Mouse (Mus musculus): ENCODE measurements at regions not wholly inside any gene's neighbourhood (a gene's known extent, or its start where the extent isn't known, plus 50 kb on each side); places are given as distances from the start of the nearest gene placed in this dataset.

DNA sequence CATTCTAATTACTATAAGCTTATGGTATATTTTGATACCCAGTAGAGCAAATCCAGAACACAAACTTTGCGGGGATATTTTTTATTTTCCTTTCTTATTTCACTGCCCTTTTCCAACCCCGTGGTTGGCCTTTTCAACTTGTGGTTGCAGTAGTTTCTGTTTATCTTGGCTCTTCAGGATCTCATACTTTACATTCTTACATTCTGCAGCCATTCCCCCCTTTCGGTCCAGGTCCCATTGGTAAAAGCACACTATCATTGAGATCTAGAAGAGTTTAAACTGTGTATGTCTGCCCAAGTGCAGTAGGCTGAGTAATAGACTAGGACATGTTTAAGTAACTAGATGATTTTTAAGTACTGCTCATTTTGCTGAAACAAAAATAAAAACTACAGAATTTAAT is 279.1 kb downstream of the Sim1 start:
- Histone ChIP-seq H3K4me1 (ENCODE audit: insufficient read depth) (no peaks in the 10 kb centered on the region), H3K9ac (replicated peaks) (no peak overlapping the region), H3K27me3 (ENCODE audit: insufficient read depth, low read length) (no peaks in the 10 kb centered on the region), H3K4me2 (ENCODE audit: low read depth, low read length) (no peak overlapping the region), H3K27ac (ENCODE audit: low read depth) (no peak overlapping the region), H3K9me3 (ENCODE audit: low read length) (no peaks in the 10 kb centered on the region), H3K4me3 (ENCODE audit: low read depth, low read length) (no peak overlapping the region), H3K36me3 (replicated peaks; ENCODE audit: insufficient read depth, low read length) (no peaks in the 10 kb centered on the region)
- 70% methylated on average over 3 of the region's 3 CpGs for WGBS (ENCODE audit: insufficient replicate concordance)
- ATAC-seq (no peak), DNase-seq (no peak)
- TF ChIP-seq EP300 (IDR thresholded peaks at IDR 0.05; ENCODE audit: low read depth) = no peak
- TF ChIP-seq CTCF (IDR thresholded peaks at IDR 0.05; ENCODE audit: low read depth) = no peak

- Histone ChIP-seq H3K4me2 (ENCODE audit: low read depth, low read length) (no peak overlapping the region), H3K27ac (ENCODE audit: low read depth) (no peak overlapping the region), H3K9me3 (ENCODE audit: low read length) (no peaks in the 10 kb centered on the region), H3K4me3 (ENCODE audit: low read depth, low read length) (no peak overlapping the region), H3K9ac (replicated peaks) (no peak overlapping the region), H3K36me3 (replicated peaks; ENCODE audit: insufficient read depth, low read length) (no peaks in the 10 kb centered on the region), H3K4me1 (ENCODE audit: insufficient read depth) (no peaks in the 10 kb centered on the region), H3K27me3 (ENCODE audit: insufficient read depth, low read length) (no peaks in the 10 kb centered on the region)
- 82% methylated on average over 3 of the region's 3 CpGs for WGBS (ENCODE audit: insufficient replicate concordance)
- TF ChIP-seq CTCF (IDR thresholded peaks at IDR 0.05; ENCODE audit: low read depth) = no peak
- TF ChIP-seq EP300 (IDR thresholded peaks at IDR 0.05; ENCODE audit: low read depth) = no peak
- ATAC-seq = no peak
- no peak for DNase-seq
These were observed 281.5 kb downstream of the Sim1 start for GRCm38 (mm10) chr10:51175993-51176577.

- no peaks in the 10 kb centered on the region for H3K9me3 ChIP-seq (ENCODE audit: low read length)
- no peak overlapping the region for H3K4me3 ChIP-seq (ENCODE audit: low read depth, low read length)
- H3K4me2 ChIP-seq (ENCODE audit: low read depth, low read length) = no peak overlapping the region
- TF ChIP-seq EP300 (IDR thresholded peaks at IDR 0.05; ENCODE audit: low read depth) (no peak), CTCF (IDR thresholded peaks at IDR 0.05; ENCODE audit: low read depth) (no peak)
- H3K36me3 ChIP-seq (replicated peaks; ENCODE audit: insufficient read depth, low read length) = no peaks in the 10 kb centered on the region
- 71% methylated on average over 3 of the region's 3 CpGs for WGBS (ENCODE audit: insufficient replicate concordance)
- H3K27ac ChIP-seq (ENCODE audit: low read depth) = no peak overlapping the region
- ATAC-seq (no peak), DNase-seq (no peak)
- H3K9ac ChIP-seq (replicated peaks) = no peak overlapping the region
- no peaks in the 10 kb centered on the region for H3K27me3 ChIP-seq (ENCODE audit: insufficient read depth, low read length)
- no peaks in the 10 kb centered on the region for H3K4me1 ChIP-seq (ENCODE audit: insufficient read depth)
These were observed 282.1 kb downstream of the Sim1 start for GRCm38 (mm10) chr10:51176692-51177091.

DNA sequence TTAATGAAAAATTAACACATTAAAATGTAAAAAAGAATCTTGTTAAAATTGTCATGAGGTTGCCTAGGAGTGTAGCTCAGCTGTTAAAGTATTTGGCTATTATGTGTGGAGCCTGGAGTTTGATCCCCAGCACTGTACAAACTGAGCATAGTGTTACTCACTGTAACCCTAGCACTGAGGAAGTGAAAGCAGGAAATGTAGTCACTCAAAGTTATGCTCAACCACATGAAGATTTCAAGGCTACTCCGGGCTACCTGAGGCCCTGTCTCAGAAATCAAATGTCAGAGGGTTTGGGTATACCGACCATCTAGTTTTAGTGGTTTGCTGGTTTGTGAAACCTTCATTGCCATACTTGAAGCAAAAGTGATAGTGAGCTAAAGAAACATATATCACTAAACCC is 287.2 kb downstream of the Sim1 start:
- Histone ChIP-seq H3K27ac (ENCODE audit: low read depth) (no peak overlapping the region), H3K4me1 (ENCODE audit: insufficient read depth) (no peaks in the 10 kb centered on the region), H3K4me2 (ENCODE audit: low read depth, low read length) (no peak overlapping the region), H3K4me3 (ENCODE audit: low read depth, low read length) (no peak overlapping the region), H3K36me3 (replicated peaks; ENCODE audit: insufficient read depth, low read length) (no peaks in the 10 kb centered on the region), H3K27me3 (ENCODE audit: insufficient read depth, low read length) (no peaks in the 10 kb centered on the region), H3K9ac (replicated peaks) (no peak overlapping the region), H3K9me3 (ENCODE audit: low read length) (no peaks in the 10 kb centered on the region)
- DNase-seq (no peak), ATAC-seq (no peak)
- 51% methylated on average over 2 of the region's 2 CpGs for WGBS (ENCODE audit: insufficient replicate concordance)
- no peak for TF ChIP-seq CTCF (IDR thresholded peaks at IDR 0.05; ENCODE audit: low read depth)
- TF ChIP-seq EP300 (IDR thresholded peaks at IDR 0.05; ENCODE audit: low read depth) = no peak

GRCm38 (mm10) chr10:51191407-51192059 is 288.9 kb upstream of the Gm49339 start:
- ATAC-seq (no peak), DNase-seq (no peak)
- 58% methylated on average over 5 of the region's 5 CpGs for WGBS (ENCODE audit: insufficient replicate concordance)
- no peaks in the 10 kb centered on the region for H3K4me1 ChIP-seq (ENCODE audit: insufficient read depth)
- H3K4me2 ChIP-seq (ENCODE audit: low read depth, low read length) = no peak overlapping the region
- H3K36me3 ChIP-seq (replicated peaks; ENCODE audit: insufficient read depth, low read length) = no peaks in the 10 kb centered on the region
- no peak overlapping the region for H3K27ac ChIP-seq (ENCODE audit: low read depth)
- no peak for TF ChIP-seq EP300 (IDR thresholded peaks at IDR 0.05; ENCODE audit: low read depth)
- TF ChIP-seq CTCF (IDR thresholded peaks at IDR 0.05; ENCODE audit: low read depth) = no peak
- no peak overlapping the region for H3K9ac ChIP-seq (replicated peaks)
- no peak overlapping the region for H3K4me3 ChIP-seq (ENCODE audit: low read depth, low read length)
- no peaks in the 10 kb centered on the region for H3K9me3 ChIP-seq (ENCODE audit: low read length)
- H3K27me3 ChIP-seq (ENCODE audit: insufficient read depth, low read length) = no peaks in the 10 kb centered on the region

DNA sequence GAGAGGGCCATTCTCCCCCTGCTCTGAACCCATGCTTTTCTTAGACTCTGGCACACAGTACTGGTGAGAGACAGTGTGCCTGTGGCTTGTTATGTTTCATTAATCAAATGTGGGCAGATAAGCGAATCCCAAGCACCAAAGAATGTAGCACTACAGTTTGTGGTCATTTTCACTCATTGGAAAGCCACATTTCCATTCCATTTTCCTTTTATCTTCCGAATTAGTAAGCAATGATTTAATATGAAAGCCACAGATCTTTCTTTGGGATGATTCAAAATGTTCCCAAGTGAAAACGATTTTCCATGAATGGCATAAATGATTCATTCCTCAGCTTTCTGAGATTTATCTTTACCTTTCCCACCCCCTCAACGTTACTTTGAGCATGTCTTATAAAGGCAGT is 260.9 kb upstream of the Gm49339 start:
- H3K9ac ChIP-seq (replicated peaks) = no peak overlapping the region
- no peak overlapping the region for H3K4me2 ChIP-seq (ENCODE audit: low read depth, low read length)
- ATAC-seq (no peak), DNase-seq (no peak)
- no peaks in the 10 kb centered on the region for H3K9me3 ChIP-seq (ENCODE audit: low read length)
- no peak overlapping the region for H3K4me3 ChIP-seq (ENCODE audit: low read depth, low read length)
- WGBS (ENCODE audit: insufficient replicate concordance) = 58% methylated on average over 4 of the region's 4 CpGs
- no peak for TF ChIP-seq CTCF (IDR thresholded peaks at IDR 0.05; ENCODE audit: low read depth)
- no peak for TF ChIP-seq EP300 (IDR thresholded peaks at IDR 0.05; ENCODE audit: low read depth)
- no peak overlapping the region for H3K27ac ChIP-seq (ENCODE audit: low read depth)
- H3K36me3 ChIP-seq (replicated peaks; ENCODE audit: insufficient read depth, low read length) = no peaks in the 10 kb centered on the region
- H3K27me3 ChIP-seq (ENCODE audit: insufficient read depth, low read length) = no peaks in the 10 kb centered on the region
- no peaks in the 10 kb centered on the region for H3K4me1 ChIP-seq (ENCODE audit: insufficient read depth)

Measured in liver, postnatal 0 days (tissue).